Mouse (Mus musculus) kidney, adult 2 months (tissue): ENCODE data around the gene Kiss1r.

Experiments
- CTCF ChIP-seq: fragments of 200-500 bp; conservative IDR thresholded peaks from 2 replicates; pipeline ENCODE4 v1.5.1; 2011; ENCODE audit warnings: low read depth, mild to moderate bottlenecking, control low read depth, low read length, moderate library complexity, mixed read lengths; ENCODE audit not compliant: insufficient read depth, insufficient read length
- POLR2A ChIP-seq: fragments of 200-500 bp; IDR thresholded peaks from one replicate; pipeline ENCODE4 v1.6.1; 2011; ENCODE audit warnings: low read depth, low read length, control low read depth

- TF ChIP-seq CTCF (no peak), POLR2A (no peak)
Observed at GRCm38 (mm10) chr10:79940749-79941148, 24.0 kb downstream of the Kiss1r start.
